Mouse (Mus musculus) central nervous system, embryonic 14 days (tissue): Measurements from ENCODE around the gene Gje1. TPM values are rescaled to one million over a fixed set of nuclear protein-coding genes. Genes with fewer than 3 reads are reported as not detected.

Source experiments
- polyA plus RNA-seq: library from polyadenylated mRNA; depleted of rRNA; stranded (reverse); fragments of >200 nt; gene quantifications from 2 replicates; pipeline ENCODE4 v1.2.3, GENCODE M21; 2012; rRNA removed

Gene Gje1
- not detected in 2 replicates for polyA plus RNA-seq

GRCm38 (mm10) chr10:14718114-14718513 is at the start of gene Gje1:
Gje1 (minus strand) TSS chr10:14718214.

GRCm38 (mm10) chr10:14705072-14706066 is 12.6 kb downstream of the Gje1 start, which contains the start of the genes Vta1 and Nmbr:
Vta1 (minus strand) TSS chr10:14705560.
Nmbr (plus strand) TSS chr10:14705591.

Other genes starting within 250 kb of the Gje1 start
- gene Adgrg6, start 172.6 kb downstream of the Gje1 start, polyA plus RNA-seq = 1.9 and 5.0 TPM in 2 replicates
- gene Vta1, start 12.7 kb downstream of the Gje1 start, polyA plus RNA-seq = 119 and 125 TPM in 2 replicates
- gene Nmbr, start 12.6 kb downstream of the Gje1 start, polyA plus RNA-seq = 1.1 and 1.3 TPM in 2 replicates